15 mouse cellular contexts compared by ENCODE assay signal in the genomic region with DNA sequence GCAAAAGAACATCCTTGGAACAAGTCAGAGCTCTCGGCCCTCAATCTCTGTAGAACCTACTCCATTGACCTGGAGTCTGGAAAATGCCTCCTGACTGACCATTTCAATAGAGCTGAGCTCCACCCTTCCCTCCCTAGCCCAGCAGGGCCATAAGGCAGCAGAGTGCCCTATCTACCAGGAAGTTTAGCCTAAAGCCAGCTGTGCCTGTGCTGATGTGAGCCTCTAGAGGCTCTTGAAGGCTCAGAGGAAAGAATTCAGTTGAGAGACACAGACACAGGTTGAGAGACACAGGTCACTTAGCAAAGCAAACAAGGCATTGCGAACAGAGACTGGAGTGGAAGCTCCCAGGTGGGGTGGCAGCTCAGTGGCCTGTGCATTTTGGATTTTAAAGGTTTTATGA.
"Had no signal": no experiment of that assay in that cellular context is flagged by ENCODE, and none has a peak within 500 bp of the region (broad histone marks: within the 10 kb centered on the region; RNA-seq: fewer than 3 reads in every experiment).

No protein-coding gene starts in this region.

- DNase-seq: liver, postnatal 0 days; lung, adult 2 months; lung, postnatal 14 days; lung, postnatal 4 days; midbrain, embryonic 14.5 days; retina, postnatal 1 day; right cerebral cortex, adult 18-20 months; right cerebral cortex, postnatal 25 days; right cerebral cortex, postnatal 4 days; spleen, adult 18-20 months; thymus, adult 18-20 months; thymus, postnatal 14 days; thymus, postnatal 36 days had no signal

- ATAC-seq: liver, postnatal 0 days; lung, postnatal 0 days; midbrain, embryonic 16.5 days had no signal
